In genomic region chr11:32221951-32222409, GRCm38 (mm10) we compare ENCODE assay signal across 8 mouse cellular contexts. TPM values are rescaled to one million over a fixed set of nuclear protein-coding genes. Genes with fewer than 3 reads are reported as not detected.
DNase-seq lines count a peak whose midpoint lies in the region; ATAC-seq and TF ChIP-seq lines count a peak whose summit lies in the region.

Gene Rhbdf1 (minus strand): TSS chr11:32222300.

- peak within 1 kb of the TSS; percentile 74 for H3ac ChIP-seq in myocyte (ENCODE audit: control insufficient read depth, insufficient read length)

- peak within 1 kb of the TSS; percentile 94 for H3K9ac ChIP-seq in intestine, embryonic 15.5 days
- peak within 1 kb of the TSS; percentile 91 for H3K9ac ChIP-seq in limb, embryonic 15.5 days

- peak; percentile 84 for TF ChIP-seq POLR2A in myocyte (IDR thresholded peaks at IDR 0.05; ENCODE audit: insufficient read length, low read depth)

- H3K4me3 ChIP-seq in megakaryocyte, embryonic 14.5 days (replicated peaks), result peak within 1 kb of the TSS; percentile 93
- H3K4me3 ChIP-seq in intestine, embryonic 15.5 days (replicated peaks), result peak within 1 kb of the TSS; percentile 91
- peak within 1 kb of the TSS; percentile 87 for H3K4me3 ChIP-seq in limb, embryonic 15.5 days
- peak within 1 kb of the TSS; percentile 62 for H3K4me3 ChIP-seq in myocyte

- DNase-seq in cerebellum, adult 9-10 months, result peak; percentile 32
- peak; percentile 74 to 79 for DNase-seq in gastrocnemius, postnatal 4 days (ENCODE audit: low spot score in 2 of 2)
- DNase-seq in spleen, postnatal 14 days (ENCODE audit: low spot score in 2 of 2), result no peak

- no peak for ATAC-seq in megakaryocyte, adult 5-6 weeks (ENCODE audit: poor library complexity, severe bottlenecking)
- peak; percentile 67 for ATAC-seq in intestine, embryonic 15.5 days
- ATAC-seq in limb, embryonic 15.5 days (ENCODE audit: insufficient number of reproducible peaks, low FRiP score, low TSS enrichment, low read depth), result peak; percentile 52; the same call in 1 of the 2 replicates

- H3K79me2 ChIP-seq in myocyte (ENCODE audit: control insufficient read depth, insufficient read depth), result peaks cover 45% of the 10 kb centered on the region

- under 1% methylated on average over 72 of the region's 72 CpGs for WGBS in intestine, embryonic 15.5 days
- under 1% methylated on average over 67 of the region's 72 CpGs for WGBS in limb, embryonic 15.5 days

- H3K36me3 ChIP-seq in megakaryocyte, embryonic 14.5 days (replicated peaks; ENCODE audit: low read length), result no peaks in the 10 kb centered on the region
- H3K36me3 ChIP-seq in intestine, embryonic 15.5 days, result no peaks in the 10 kb centered on the region
- H3K36me3 ChIP-seq in limb, embryonic 15.5 days, result no peaks in the 10 kb centered on the region
- H3K36me3 ChIP-seq in myocyte (ENCODE audit: control insufficient read depth, insufficient read depth), result no peaks in the 10 kb centered on the region

- H3K27me3 ChIP-seq in megakaryocyte, embryonic 14.5 days (replicated peaks), result peaks cover 68% of the 10 kb centered on the region
- no peaks in the 10 kb centered on the region for H3K27me3 ChIP-seq in intestine, embryonic 15.5 days (replicated peaks)
- H3K27me3 ChIP-seq in limb, embryonic 15.5 days, result no peaks in the 10 kb centered on the region
- no peaks in the 10 kb centered on the region for H3K27me3 ChIP-seq in myocyte (ENCODE audit: control insufficient read depth, insufficient read depth, insufficient read length)

- peaks cover 12% of the 10 kb centered on the region; the same call in 1 of the 2 replicates for H3K9me3 ChIP-seq in megakaryocyte, embryonic 14.5 days
- H3K9me3 ChIP-seq in intestine, embryonic 15.5 days, result no peaks in the 10 kb centered on the region
- no peaks in the 10 kb centered on the region for H3K9me3 ChIP-seq in limb, embryonic 15.5 days

- H3K4me1 ChIP-seq in megakaryocyte, embryonic 14.5 days, result peaks cover 73% of the 10 kb centered on the region
- H3K4me1 ChIP-seq in intestine, embryonic 15.5 days (replicated peaks), result peaks cover 71% of the 10 kb centered on the region
- H3K4me1 ChIP-seq in limb, embryonic 15.5 days, result peaks cover 86% of the 10 kb centered on the region

- H3K27ac ChIP-seq in intestine, embryonic 15.5 days, result peak within 1 kb of the TSS; percentile 98
- H3K27ac ChIP-seq in limb, embryonic 15.5 days, result peak within 1 kb of the TSS; percentile 96

- peak within 1 kb of the TSS; percentile 82 for H3K4me2 ChIP-seq in intestine, embryonic 15.5 days (replicated peaks)
- H3K4me2 ChIP-seq in limb, embryonic 15.5 days, result peak within 1 kb of the TSS; percentile 70
- peak within 1 kb of the TSS; percentile 81 for H3K4me2 ChIP-seq in myocyte (ENCODE audit: low read depth)

TF ChIP-seq in myocyte, 11 proteins besides CTCF, POLR2A, EP300 and RAD21:
- TF ChIP-seq MYOG (IDR thresholded peaks at IDR 0.05; ENCODE audit: control insufficient read depth in 1 of 3, insufficient read depth in 1 of 3, insufficient read length in 2 of 3, low read depth in 2 of 3) (peak in 1 of 3 experiments; percentile 36), REST (IDR thresholded peaks at IDR 0.05; ENCODE audit: insufficient read depth, insufficient read length) (no peak), CEBPB (IDR thresholded peaks at IDR 0.05; ENCODE audit: insufficient read depth, poor library complexity, severe bottlenecking) (no peak), POLR2AphosphoS2 (IDR thresholded peaks at IDR 0.05; ENCODE audit: insufficient read length, low read depth) (peak; percentile 83)
TF ChIP-seq in myocyte: peak in this region for 2.

RNA-seq across cellular contexts. Expression of gene Rhbdf1, which starts in this region (rescaled TPM):
- polyA plus RNA-seq in megakaryocyte, embryonic 14.5 days (2012; ENCODE audit: insufficient read depth, low replicate concordance), result 16.1 and 37.2 TPM in 2 replicates
- total RNA-seq in megakaryocyte, adult 5-6 weeks (2015), result not detected in 2 replicates
- total RNA-seq in megakaryocyte, adult 5-6 weeks (2017), result not detected in 2 replicates
- 10 to 100 TPM; 45.7 to 57.4 TPM for total RNA-seq in gastrocnemius, postnatal 4 days (2021)
- polyA plus RNA-seq in intestine, embryonic 15.5 days (2015; fragmentation: Nextera tagmentation; extraction: Ambion mirVana), result 52.8 and 53.5 TPM in 2 replicates
- polyA plus RNA-seq in limb, embryonic 15.5 days (2015; fragmentation: Nextera tagmentation; extraction: Ambion mirVana), result 83.7 and 87.5 TPM in 2 replicates
- 73.3 TPM for polyA plus RNA-seq in myocyte (2012; fragmentation: generic; extraction: Trizol)

Comparison
In these comparisons a context has a peak if more than half of its experiments do, and no peak if none do; other contexts are left out.
1. RNA of gene Rhbdf1 (total RNA-seq): 45.7 to 57.4 TPM in gastrocnemius, postnatal 4 days; not detected in megakaryocyte, adult 5-6 weeks; every median in the first group is over 10 times any median in the second.
2. DNase-seq: peak in cerebellum, adult 9-10 months (single experiment) and gastrocnemius, postnatal 4 days (2 of 2); none in spleen, postnatal 14 days (0 of 2).
3. Peak in every context shown above with its lines, with median percentiles within 50 percentile points of each other: H3K4me3 ChIP-seq and H3K4me2 ChIP-seq.